Mouse (Mus musculus): ENCODE measurements around the gene Cdpf1.

Cdpf1 gene

DNA sequence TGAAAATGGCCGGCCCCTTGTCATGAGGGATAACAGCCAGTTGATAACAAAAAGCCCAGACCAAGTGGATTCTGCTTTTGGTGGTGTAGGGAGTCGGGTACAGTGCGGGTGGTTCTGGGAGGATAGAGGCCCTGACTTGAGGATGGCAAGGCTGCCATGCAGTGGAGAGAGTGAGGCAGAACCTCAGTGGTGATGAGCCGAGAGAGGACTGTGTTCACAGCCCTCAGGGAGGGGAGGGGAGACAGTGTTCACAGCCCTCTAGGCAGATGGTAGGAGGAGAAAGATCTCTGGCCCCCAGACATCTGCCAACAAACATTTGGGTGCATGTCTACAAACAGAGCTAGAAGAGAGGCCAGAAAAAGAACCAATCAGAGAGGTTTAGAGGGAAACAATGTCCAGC lies 48.7 kb downstream of the Cdpf1 start:
- no peak for DNase-seq (ENCODE audit: low spot score)

DNA sequence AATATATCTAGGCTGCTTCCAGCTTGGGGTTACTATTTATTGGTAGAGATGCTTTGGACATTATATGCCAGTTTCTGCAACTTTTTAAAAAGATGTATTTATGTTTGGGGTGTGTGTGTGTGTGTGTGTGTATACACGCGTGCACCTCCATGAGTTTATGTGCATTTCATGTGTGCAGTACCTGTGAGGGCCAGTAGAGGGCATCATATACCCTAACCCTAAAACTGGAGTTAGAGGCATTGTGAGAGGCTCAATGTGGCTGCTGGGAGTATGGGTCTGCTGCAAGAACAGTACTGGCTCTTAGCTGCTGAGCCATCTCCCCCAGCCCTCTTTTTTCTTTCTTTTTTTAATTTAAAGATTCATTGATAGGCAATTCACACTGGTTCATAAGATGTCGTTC lies 53.7 kb downstream of the Cdpf1 start:
- DNase-seq (ENCODE audit: low spot score) = no peak

Data from testis, postnatal 10 days (tissue).